Mouse (Mus musculus): Measurements from ENCODE around the gene P3h1.

The P3h1 gene

GRCm38 (mm10) chr4:119238661-119239060, 5.9 kb downstream of the P3h1 start:
- no peak for DNase-seq (ENCODE audit: low spot score in 2 of 2)

GRCm38 (mm10) chr4:119239181-119239682, 6.5 kb downstream of the P3h1 start:
- peak; percentile 46 to 52 for DNase-seq (ENCODE audit: low spot score in 2 of 2)

GRCm38 (mm10) chr4:119241664-119242063, 8.9 kb downstream of the P3h1 start:
- peak in 1 of 2 experiments; percentile 15 for DNase-seq (ENCODE audit: low spot score in 2 of 2)

GRCm38 (mm10) chr4:119242571-119242970, 9.9 kb downstream of the P3h1 start:
- DNase-seq (ENCODE audit: low spot score in 2 of 2), result no peak

- no peak for DNase-seq (ENCODE audit: low spot score in 2 of 2)
These were observed 11.9 kb downstream of the P3h1 start for GRCm38 (mm10) chr4:119244468-119245240.

- no peak for DNase-seq (ENCODE audit: low spot score in 2 of 2)
These were observed 12.8 kb downstream of the P3h1 start for GRCm38 (mm10) chr4:119245556-119245955.

GRCm38 (mm10) chr4:119245961-119246360, 13.2 kb downstream of the P3h1 start:
- DNase-seq (ENCODE audit: low spot score in 2 of 2), result no peak

GRCm38 (mm10) chr4:119246688-119247225, 14.0 kb downstream of the P3h1 start:
- DNase-seq (ENCODE audit: low spot score in 2 of 2), result no peak

- peak; percentile 17 to 55 for DNase-seq (ENCODE audit: low spot score in 2 of 2)
These were observed 14.9 kb downstream of the P3h1 start for GRCm38 (mm10) chr4:119247462-119248235.

GRCm38 (mm10) chr4:119248407-119248965, 15.8 kb downstream of the P3h1 start:
- DNase-seq (ENCODE audit: low spot score in 2 of 2), result no peak

- DNase-seq (ENCODE audit: low spot score in 2 of 2), result no peak
These were observed 19.5 kb downstream of the P3h1 start for GRCm38 (mm10) chr4:119252025-119252808.

GRCm38 (mm10) chr4:119254012-119254618, 21.4 kb downstream of the P3h1 start:
- DNase-seq (ENCODE audit: low spot score in 2 of 2), result no peak

GRCm38 (mm10) chr4:119255351-119255750, 22.6 kb downstream of the P3h1 start, which contains the start of gene Cldn19:
Cldn19 (plus strand) TSS chr4:119255414.
- no peak for DNase-seq (ENCODE audit: low spot score in 2 of 2)

- DNase-seq (ENCODE audit: low spot score in 2 of 2), result no peak
These were observed 24.4 kb downstream of the P3h1 start for GRCm38 (mm10) chr4:119257083-119257482.

GRCm38 (mm10) chr4:119259344-119260254, 26.9 kb downstream of the P3h1 start:
- no peak for DNase-seq (ENCODE audit: low spot score in 2 of 2)

- no peak for DNase-seq (ENCODE audit: low spot score in 2 of 2)
These were observed 28.5 kb downstream of the P3h1 start for GRCm38 (mm10) chr4:119261087-119261713.

GRCm38 (mm10) chr4:119262483-119262882, 29.8 kb downstream of the P3h1 start:
- no peak for DNase-seq (ENCODE audit: low spot score in 2 of 2)

- DNase-seq (ENCODE audit: low spot score in 2 of 2), result no peak
These were observed 30.7 kb downstream of the P3h1 start for GRCm38 (mm10) chr4:119263459-119263858.

GRCm38 (mm10) chr4:119266606-119267005, 33.9 kb downstream of the P3h1 start:
- DNase-seq (ENCODE audit: low spot score in 2 of 2), result no peak
